Mouse (Mus musculus): ENCODE results near the gene Plekha8.

DNA sequence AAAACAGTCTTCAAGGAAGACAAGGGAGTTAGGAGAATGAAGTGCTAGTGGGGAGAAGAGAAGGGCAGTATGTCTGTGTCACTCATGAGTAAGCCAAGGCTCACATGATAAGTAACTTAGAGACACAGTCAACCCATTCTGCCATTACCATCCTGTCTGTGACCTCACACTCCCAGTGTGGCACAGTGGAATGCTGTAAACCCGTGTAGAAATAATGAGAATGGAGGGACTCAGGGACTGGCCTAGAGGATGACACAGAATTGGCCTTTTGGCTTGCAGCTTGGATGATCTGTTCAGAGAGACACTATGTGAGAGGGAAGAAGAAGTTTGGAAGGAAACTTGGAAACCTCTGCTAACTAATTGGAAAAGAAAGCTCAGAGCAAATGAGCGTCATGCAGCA, 8.0 kb downstream of the Plekha8 start:
- TF ChIP-seq CTCF (IDR thresholded peaks at IDR 0.05; ENCODE audit: borderline replicate concordance, insufficient read depth, low read length) (no peak), POLR2A (IDR thresholded peaks at IDR 0.05; ENCODE audit: low read depth, low read length) (no peak)

All from embryonic fibroblast, embryonic 13.5 days (primary cell).